Mouse (Mus musculus): ENCODE data around the gene Ttc3. TPM values are rescaled to one million over a fixed set of nuclear protein-coding genes. Genes with fewer than 3 reads are reported as not detected.
"Not testable (repeated sequence)": the region's sequence is repeated elsewhere in the genome, so short reads cannot be mapped to it uniquely, and the experiment has no call there.

The Ttc3 gene
- total RNA-seq, 2 experiments from 2014 or later: 156 to 173 TPM

GRCm38 (mm10) chr16:94435495-94436234 is 65.2 kb downstream of the Ttc3 start:
- peak; percentile 22 for DNase-seq

- no peak for DNase-seq
Observed at GRCm38 (mm10) chr16:94436801-94437200, 66.4 kb downstream of the Ttc3 start.

- no peak for DNase-seq
Observed at GRCm38 (mm10) chr16:94441361-94441760, 70.9 kb downstream of the Ttc3 start.

GRCm38 (mm10) chr16:94449151-94449550 is 78.7 kb downstream of the Ttc3 start:
- no peak for DNase-seq

- DNase-seq: no peak
Observed at GRCm38 (mm10) chr16:94449632-94450031, 79.2 kb downstream of the Ttc3 start.

- no peak for DNase-seq
Observed at GRCm38 (mm10) chr16:94451545-94452488, 81.4 kb downstream of the Ttc3 start.

GRCm38 (mm10) chr16:94452768-94453167 is 82.3 kb downstream of the Ttc3 start:
- DNase-seq: no peak

GRCm38 (mm10) chr16:94454146-94454545 is 83.7 kb downstream of the Ttc3 start:
- no peak for DNase-seq

- DNase-seq: no peak
Observed at GRCm38 (mm10) chr16:94464067-94464466, 93.6 kb downstream of the Ttc3 start.

- DNase-seq: no peak
Observed at GRCm38 (mm10) chr16:94465900-94466299, 95.5 kb downstream of the Ttc3 start.

GRCm38 (mm10) chr16:94466317-94466716 is 95.9 kb downstream of the Ttc3 start:
- DNase-seq: not testable (repeated sequence)

GRCm38 (mm10) chr16:94467337-94468055 is 97.1 kb downstream of the Ttc3 start:
- DNase-seq: peak; percentile 50

GRCm38 (mm10) chr16:94468391-94468790 is 98.0 kb downstream of the Ttc3 start:
- no peak for DNase-seq

- DNase-seq: peak; percentile 78
Observed at GRCm38 (mm10) chr16:94472515-94472951, 102.1 kb downstream of the Ttc3 start.

- DNase-seq: peak; percentile 66
Observed at GRCm38 (mm10) chr16:94473086-94473822, 102.8 kb downstream of the Ttc3 start.

- no peak for DNase-seq
Observed at GRCm38 (mm10) chr16:94484752-94485535, 114.5 kb downstream of the Ttc3 start.

- no peak for DNase-seq
Observed at GRCm38 (mm10) chr16:94487341-94487740, 116.9 kb downstream of the Ttc3 start.

GRCm38 (mm10) chr16:94489326-94489725 is 118.9 kb downstream of the Ttc3 start:
- DNase-seq: no peak

GRCm38 (mm10) chr16:94497176-94497575 is 126.8 kb downstream of the Ttc3 start:
- not testable (repeated sequence) for DNase-seq

- DNase-seq: peak; percentile 65
Observed at GRCm38 (mm10) chr16:94497911-94498310, 127.5 kb downstream of the Ttc3 start.

- DNase-seq: no peak
Observed at GRCm38 (mm10) chr16:94504192-94504591, 133.8 kb downstream of the Ttc3 start.
